Mouse (Mus musculus): ENCODE measurements at regions not wholly inside any gene's neighbourhood (a gene's known extent, or its start where the extent isn't known, plus 50 kb on each side); places are given as distances from the start of the nearest gene placed in this dataset.

GRCm38 (mm10) chr1:36001319-36001718, 66.9 kb upstream of the Hs6st1 start:
- TF ChIP-seq POLR2A (IDR thresholded peaks at IDR 0.05; ENCODE audit: low read depth, low read length): no peak
- TF ChIP-seq CTCF (IDR thresholded peaks at IDR 0.05; ENCODE audit: extremely low read depth, insufficient read depth, insufficient read length, insufficient replicate concordance): no peak
